Mouse (Mus musculus): Measurements from ENCODE around the gene Ckb. TPM values are rescaled to one million over a fixed set of nuclear protein-coding genes. Genes with fewer than 3 reads are reported as not detected.
"Not testable (repeated sequence)": the region's sequence is repeated elsewhere in the genome, so short reads cannot be mapped to it uniquely, and the experiment has no call there.

Ckb gene
- total RNA-seq, 2 experiments from 2014 or later, result 1,395 to 1,474 TPM

DNA sequence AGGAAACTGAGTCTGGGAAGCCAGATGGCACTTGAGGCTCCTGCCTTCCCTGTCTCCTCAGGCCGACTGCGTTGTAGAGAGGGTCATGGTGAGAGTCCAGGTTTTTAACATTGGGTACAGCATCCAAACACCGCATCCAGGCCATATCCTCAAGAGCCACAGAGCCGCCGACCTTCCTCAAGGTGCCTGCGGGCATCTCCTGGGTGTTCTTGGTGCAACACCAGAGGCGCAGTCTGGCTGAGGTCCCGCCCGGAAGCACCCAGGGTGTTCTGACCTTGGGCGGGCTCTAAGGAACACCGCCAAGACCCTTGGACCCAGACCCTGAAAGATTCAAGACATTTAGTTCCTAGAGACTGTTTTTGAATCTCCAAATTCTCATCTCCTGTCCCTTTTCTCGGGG is 443 bp upstream of the Ckb start:
- intact Hi-C loops (cut with DNase I), result no loop called here
- DNase-seq (ENCODE audit: low spot score in 2 of 2), result no peak

DNA sequence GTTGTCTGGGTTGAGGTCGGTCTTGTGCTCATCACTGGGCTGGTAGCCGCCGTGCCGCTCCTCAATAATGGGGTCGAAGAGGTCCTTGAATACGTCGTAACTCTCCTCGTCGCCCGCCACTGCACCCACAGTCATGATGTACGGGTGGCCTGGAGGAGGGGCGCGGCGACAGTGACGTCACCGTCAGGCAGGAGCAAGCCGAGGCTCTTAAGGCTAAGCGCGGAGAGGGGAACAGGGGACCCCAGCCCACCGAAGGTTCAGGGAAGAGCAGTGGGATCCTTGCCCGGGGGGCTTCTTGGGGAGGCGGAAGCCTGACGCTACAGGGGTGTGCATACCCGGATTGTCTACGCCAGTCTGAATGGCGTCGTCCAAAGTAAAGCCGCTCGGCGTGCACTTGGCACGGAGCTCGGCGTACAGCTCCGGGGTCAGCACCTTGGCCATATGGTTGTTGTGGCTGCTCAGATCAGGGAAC is 671 bp downstream of the Ckb start:
- intact Hi-C loops (cut with DNase I), result no loop called here

DNA sequence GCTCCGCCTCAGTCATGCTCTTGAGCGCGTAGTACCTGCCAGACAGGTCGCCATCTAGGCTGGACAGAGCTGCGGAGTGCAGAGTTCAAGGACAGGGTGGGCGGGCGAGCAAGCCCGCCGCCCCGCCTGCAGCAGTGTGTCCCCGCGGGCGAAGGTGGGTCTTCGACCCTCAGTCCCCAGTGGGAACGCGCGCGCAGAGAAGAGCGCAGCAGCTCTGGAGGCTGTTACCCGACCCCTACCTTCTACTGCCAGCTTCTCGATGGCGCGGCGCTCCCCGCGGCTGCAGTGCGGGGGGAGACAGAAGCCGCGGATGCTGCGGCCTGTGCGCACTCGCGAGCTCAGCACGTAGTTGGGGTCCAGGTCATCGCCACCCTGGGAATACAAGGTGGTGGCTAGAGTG is 1.2 kb downstream of the Ckb start:
- DNase-seq (ENCODE audit: low spot score in 2 of 2), result no peak
- intact Hi-C loops (cut with DNase I), result no loop called here

More for the DNA sequence above, 671 bp downstream of the Ckb start:
- peak in 1 of 2 experiments; percentile 79 for DNase-seq (ENCODE audit: low spot score in 2 of 2)

DNA sequence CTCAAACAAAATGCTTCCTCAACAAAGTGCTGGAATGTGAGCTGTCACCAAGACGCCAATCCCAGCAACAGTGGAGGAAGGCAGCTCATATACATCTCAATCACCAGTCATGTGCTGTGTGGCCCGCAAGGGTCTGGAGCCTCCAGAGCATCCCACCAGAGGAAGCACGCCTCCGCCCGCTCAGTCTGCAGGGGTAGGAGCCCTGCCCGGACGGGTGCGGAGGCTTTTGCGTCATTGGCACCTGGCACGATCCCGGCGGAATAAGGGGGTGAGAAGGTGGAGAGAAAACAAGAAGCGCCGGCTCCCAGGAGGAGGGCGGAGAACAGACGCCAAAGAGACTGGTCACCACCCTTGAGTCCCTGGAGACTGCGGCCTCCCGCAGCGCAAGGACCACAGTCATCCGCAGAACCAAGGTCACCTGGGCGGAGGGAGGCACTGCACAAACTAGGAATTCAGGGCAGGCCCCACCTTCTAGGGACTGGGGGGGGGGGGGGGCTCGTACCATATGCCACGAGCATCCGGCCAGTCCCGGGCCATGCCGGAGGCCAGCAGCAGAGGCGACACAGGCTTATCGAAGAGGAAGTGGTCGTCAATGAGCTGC is 1.7 kb downstream of the Ckb start:
- intact Hi-C loops (cut with DNase I), result no loop called here

DNA sequence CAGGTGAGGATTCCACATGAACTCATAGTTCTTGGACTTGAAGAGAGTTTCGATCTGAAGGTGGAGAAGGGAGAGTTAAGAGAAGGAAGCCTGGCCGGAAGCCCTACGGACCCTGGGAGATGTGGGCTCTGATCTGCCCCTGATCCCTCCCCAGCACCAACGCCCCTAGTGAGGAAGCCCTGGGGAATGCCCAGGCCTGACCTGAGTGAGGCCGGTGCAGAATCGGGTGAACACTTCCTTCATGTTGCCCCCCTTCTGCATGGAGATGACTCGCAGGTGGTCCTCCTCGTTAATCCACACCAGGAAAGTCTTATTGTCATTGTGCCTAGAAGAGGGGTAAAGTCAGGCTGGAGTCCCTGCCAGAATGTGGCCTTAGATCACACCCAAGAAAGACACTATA is 2.2 kb downstream of the Ckb start:
- intact Hi-C loops (cut with DNase I), result loop anchor here (5.0 kb wide), 2 partner anchors 42 to 62 kb away; partner anchors contain the start of genes Apopt1 and Bag5
- no peak for DNase-seq (ENCODE audit: low spot score in 2 of 2)

More for the DNA sequence above, 1.7 kb downstream of the Ckb start:
- DNase-seq (ENCODE audit: low spot score in 2 of 2), result peak in 1 of 2 experiments; percentile 61

DNA sequence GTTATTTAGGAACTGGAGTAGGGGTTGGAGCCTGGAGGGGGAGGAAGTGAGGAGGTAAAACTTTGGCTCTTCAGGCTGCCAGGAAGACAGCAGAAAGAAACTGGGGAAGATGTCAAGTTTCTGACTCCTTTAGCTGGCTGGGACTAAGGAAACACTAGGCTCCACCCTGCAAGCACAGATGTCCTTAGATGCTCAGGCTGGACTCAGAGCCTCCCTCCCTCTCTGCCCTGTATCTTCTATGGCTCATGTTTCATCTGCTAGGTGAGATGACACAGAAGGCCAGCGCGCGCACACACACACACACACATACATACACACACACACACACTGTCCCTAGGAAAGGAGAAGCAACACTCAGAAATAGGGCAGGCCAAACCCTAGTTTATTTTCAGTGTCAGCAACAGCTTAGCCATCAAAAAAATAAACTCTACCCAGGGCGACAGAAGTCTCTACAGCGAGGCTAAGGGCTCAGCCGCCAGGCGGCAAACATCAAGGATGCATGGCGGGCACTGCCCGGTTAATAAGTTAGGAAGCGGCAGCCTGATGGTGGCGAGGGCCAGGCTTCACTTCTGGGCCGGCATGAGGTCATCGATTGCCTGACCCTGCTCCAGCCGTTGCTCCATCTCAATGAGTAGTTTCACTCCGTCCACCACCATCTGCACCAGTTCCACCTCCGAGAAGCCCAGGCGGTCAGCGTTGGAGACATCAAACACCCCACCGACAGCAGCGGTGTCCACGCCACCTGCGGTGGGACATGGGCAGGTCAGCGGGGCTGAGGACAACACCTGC is 2.9 kb downstream of the Ckb start:
- intact Hi-C loops (cut with DNase I), result loop anchor here (1.0 to 5.0 kb wide), 3 partner anchors 27 to 63 kb away; partner anchors contain the start of genes Apopt1 and Bag5
- no peak for DNase-seq (ENCODE audit: low spot score in 2 of 2)

DNA sequence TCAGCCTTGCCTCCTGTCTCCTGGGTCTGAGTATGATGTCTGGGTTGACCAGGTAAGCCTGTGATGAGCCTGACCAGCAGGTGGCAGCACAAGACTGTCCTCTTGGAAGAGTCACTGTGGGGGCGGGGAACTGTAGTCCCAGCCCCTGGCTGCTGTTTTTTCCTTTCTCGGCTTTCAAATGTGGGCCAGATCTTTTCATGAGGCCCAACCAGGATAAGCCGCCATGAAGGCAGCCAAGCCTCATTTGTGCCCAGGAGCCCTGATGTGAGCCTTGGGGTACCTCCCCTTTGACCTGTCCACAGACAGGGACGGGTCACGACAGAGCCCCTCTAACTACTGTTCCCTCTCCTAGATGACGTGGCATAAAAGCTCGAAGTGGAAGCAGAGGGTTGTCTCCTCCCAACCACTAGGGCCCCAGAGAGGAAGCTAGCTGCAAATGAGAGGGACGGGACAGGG is 3.7 kb downstream of the Ckb start:
- DNase-seq (ENCODE audit: low spot score in 2 of 2), result peak; percentile 98
- intact Hi-C loops (cut with DNase I), result loop anchor here (1.0 to 5.0 kb wide), 3 partner anchors 28 to 64 kb away; partner anchors contain the start of genes Apopt1 and Bag5

DNA sequence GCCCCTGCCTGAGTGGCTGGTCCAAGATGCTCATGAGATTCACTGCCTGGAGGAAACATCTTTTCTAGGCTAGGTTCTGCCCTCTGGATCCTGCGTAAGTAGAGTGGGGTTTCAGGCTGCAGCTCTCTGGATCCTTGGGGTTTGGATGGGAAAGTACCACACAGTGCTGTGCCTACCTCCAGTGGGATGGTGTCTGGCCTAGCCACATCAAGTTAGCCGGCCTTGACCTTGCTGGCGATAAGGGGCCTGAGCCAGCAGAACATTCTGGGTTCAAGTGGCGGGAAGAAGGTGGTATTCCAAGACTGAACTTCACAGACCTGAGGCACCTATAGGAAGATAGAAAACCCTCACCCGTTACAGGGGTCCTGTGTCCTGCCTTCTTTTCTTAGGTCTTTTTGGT is 4.7 kb downstream of the Ckb start:
- no peak for DNase-seq (ENCODE audit: low spot score in 2 of 2)
- intact Hi-C loops (cut with DNase I), result loop anchor here (5.0 kb wide), 2 partner anchors 45 to 65 kb away; partner anchors contain the start of genes Apopt1 and Bag5

DNA sequence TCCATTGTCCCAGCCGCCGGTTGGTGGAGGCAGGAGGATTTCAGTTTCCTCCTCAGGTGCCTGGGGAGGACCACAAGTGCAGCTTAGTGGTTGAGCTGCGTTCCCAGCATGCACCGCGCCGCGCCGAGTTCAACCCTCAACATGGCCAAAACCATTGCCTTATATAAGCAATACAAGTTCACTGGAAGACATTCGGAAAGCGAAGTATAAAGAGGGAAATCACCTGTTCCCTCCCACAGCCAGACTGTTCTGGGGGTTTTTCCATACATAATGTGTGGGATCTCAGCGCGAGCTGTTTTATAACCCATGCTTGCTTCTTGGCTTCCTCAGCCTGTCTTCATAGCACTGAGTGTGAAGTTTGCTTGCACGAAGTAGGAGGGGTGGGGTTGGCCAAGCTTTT is 5.8 kb downstream of the Ckb start:
- intact Hi-C loops (cut with DNase I), result loop anchor here (5.0 kb wide), 2 partner anchors 46 to 66 kb away; partner anchors contain the start of genes Apopt1 and Bag5
- DNase-seq (ENCODE audit: low spot score in 2 of 2), result peak; percentile 63 to 84

DNA sequence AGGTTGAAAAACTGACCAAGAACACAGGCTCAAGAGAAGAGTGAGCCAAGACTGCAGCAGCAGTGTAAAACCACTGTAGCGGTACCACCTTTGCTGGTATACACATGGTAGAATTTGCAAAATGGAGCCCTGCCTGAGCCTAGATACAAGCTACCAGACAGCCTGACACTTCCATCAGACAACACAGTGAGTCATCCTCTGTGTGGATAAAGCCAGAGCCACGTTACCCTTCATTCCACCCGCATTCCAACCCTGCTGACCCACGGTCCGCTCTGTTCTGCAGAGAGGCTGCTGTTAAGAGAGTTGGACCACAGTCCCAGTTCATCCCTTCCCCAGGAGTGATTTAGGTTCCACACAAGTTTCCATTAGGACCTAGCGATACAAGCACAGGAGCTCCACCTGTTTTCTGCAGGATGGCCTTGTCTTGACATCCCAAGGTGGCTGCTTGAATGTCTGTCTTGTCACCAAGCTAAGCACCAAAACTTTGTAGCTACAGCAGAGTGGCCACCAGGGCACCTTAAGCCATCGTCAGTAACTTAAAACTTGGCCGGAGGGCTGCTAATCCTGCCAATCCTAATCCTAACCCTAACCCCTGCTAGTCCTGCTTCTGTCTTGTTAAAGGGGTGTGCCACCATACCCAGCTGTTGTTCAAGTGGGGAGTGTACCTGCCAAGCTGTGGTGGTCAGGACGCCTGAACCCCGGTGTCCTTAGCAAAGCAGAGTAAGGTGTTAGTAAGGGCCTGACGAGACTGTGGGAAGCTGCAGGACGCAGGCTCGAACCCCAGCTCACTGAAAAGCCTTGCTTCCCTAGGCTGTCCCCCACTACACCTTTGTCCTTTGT is 6.9 kb downstream of the Ckb start:
- DNase-seq (ENCODE audit: low spot score in 2 of 2), result no peak
- intact Hi-C loops (cut with DNase I), result loop anchor here (5.0 kb wide), 2 partner anchors 47 to 67 kb away; partner anchors contain the start of genes Apopt1 and Bag5

DNA sequence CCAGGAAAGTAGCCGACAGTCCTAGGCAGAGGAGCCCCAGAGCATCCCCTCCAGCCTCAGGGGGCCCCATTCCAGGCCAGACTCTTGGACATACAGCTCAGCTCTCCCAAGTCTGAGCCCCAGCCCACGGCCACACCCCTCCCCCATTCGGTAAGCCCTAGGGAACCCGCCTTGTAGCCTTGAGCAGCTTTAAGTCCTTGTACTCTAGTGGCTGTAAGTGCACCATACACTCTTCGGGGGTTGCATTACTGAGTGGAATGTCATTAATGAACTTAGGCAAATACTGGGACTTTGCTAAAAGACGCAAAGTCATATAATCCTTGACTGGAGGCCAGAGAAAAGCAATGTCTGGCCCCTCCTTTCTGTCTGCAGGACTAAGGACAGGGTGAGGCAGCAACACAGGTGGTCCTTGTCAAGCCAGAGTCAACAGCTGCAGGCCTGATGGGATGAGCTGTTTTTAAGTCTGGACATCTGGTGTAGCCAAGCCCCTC is 7.9 kb downstream of the Ckb start:
- no peak for DNase-seq (ENCODE audit: low spot score in 2 of 2)
- intact Hi-C loops (cut with DNase I), result no loop called here

DNA sequence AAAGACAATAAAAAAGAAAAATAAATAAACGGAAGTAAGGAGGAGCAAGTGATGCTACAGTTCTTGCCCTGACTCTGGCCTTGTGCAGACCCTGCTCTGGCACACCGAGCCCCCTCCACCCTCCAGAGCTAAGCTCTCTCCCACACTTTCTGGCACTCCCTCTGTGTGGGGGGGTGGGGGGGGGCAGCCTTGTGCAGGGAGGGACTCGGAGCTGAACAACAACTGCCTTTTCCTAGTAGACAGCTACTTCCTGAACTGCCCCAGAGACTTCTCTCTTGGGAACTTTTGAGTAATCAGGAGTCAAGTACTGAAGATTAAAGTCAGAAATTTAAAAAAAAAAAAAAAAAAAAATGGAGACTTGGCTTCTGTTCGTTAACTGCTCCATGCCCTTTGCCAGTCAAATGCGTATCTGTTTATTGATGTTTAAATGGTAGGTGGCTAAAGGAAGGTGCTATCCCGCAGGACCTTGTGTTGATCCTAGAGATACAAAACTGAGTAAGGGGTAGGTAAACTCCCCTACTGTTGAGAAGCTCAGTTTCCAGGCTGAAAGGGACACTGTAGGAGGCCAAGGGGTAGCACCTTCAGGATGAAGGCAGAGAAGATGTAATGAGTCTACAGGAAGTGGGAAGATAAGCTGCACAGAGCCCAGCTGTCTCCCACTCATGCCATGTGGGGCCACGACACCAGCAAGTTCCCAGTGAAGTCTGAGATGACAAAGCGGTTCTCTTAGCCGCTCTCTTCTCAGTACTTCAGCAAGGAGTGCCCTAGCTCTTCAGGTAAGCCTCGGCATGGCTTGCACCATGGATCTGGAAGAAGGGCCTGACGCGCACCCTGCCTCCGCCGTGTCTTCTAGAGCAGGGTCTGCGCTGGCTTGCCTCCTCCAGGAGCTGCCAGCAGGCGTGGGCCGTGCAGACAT is 8.7 kb downstream of the Ckb start:
- intact Hi-C loops (cut with DNase I), result no loop called here

DNA sequence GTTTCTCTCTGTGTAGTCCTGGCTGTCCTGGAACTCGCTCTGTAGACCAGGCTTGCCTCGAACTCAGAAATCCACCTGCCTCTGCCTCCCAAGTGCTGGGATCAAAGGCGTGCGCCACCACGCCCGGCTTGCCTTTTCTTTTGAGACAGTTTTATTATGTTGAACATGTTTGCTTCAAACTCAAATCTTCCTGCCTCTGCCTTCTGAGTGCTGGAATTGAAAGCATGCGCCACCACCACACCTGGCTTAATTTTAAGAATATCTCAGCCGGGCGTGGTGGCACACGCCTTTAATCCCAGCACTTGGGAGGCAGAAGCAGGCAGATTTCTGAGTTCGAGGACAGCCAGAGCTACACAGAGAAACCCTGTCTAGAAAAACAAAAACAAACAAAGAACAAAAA is 10.6 kb downstream of the Ckb start:
- DNase-seq (ENCODE audit: low spot score in 2 of 2); intact Hi-C loops (cut with DNase I): not testable (repeated sequence)

More for the DNA sequence above, 8.7 kb downstream of the Ckb start:
- DNase-seq (ENCODE audit: low spot score in 2 of 2), result no peak

DNA sequence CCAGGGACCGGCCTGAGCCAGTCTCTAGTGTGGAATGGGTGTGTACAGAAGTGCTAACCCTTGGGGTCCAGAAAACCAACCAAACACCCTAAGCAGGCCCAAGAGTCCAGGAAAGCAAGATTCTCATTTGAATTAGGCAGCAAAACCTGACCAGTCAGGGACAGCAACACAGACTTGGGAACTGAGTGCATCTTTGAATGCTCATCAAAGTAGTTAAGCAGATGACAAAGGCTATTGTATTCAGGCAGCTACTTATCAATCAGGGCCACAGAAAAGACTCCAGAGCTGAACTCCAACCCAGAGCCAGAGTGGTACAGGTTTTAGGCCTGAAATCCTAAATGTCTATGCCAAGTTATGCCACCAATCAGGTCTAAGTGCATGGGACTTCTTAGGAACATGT is 11.5 kb downstream of the Ckb start:
- intact Hi-C loops (cut with DNase I), result no loop called here
- DNase-seq (ENCODE audit: low spot score in 2 of 2), result no peak

DNA sequence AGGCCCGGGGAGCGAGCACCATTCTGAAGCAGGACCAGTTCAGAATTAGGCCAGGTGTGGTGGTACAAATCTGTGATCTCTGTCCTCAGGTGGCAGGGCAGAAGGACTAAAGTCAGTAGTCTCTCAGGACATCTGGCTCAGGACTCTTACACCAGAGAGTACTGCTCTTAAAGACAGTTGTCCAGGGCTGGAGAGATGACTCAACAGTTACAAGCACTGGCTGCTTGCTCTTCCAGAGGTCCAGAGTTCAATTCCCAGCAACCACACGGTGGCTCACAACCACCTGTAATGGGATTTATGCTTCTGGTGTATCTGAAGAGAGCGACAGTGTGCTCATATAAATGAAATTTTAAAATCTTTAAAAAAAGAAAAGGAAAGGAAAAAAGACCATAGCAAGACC is 12.8 kb downstream of the Ckb start:
- intact Hi-C loops (cut with DNase I), result no loop called here
- DNase-seq (ENCODE audit: low spot score in 2 of 2), result no peak

DNA sequence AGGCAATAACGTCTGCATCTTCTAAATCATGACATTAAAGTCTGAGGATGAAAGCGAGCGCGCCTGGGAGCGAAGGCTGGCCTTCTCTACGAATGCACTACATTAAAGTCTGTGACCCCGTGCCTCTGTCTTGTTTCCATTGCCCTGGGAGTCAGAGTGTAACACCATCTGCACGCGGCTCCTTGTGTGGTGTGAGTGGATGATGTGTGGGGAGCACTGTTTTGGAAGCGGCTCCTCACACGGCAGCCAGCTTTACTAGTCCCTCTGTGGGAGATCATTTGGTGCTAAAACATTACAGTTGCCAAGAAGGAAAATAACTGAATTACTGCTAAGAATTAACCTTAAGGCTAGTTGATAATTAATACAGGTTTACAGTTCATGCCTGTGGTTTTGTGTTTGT is 16.4 kb downstream of the Ckb start:
- intact Hi-C loops (cut with DNase I), result no loop called here
- DNase-seq (ENCODE audit: low spot score in 2 of 2), result no peak

DNA sequence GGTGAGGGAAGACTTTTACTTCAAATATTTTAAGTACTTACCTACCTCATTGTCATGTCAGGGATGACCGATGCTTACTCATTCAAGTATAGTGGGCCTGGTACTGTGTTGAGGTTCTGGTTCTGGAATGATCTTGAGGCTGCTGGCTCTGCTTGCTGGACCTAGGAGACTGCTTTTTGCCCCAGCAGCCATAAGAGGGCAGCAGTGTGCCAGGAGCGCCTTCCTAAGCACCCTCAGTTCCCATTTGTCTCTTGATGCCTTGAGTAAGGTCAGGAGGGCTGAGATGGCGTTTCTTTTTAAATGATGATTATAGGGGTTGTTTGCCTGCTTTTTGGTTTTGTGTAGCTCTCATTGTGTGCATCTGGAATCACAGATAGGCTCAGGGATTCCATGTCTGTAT is 18.7 kb downstream of the Ckb start:
- peak; percentile 79 to 84 for DNase-seq (ENCODE audit: low spot score in 2 of 2)
- intact Hi-C loops (cut with DNase I), result loop anchor here (2.0 kb wide), 1 partner anchor 43 kb away; no protein-coding TSS in a partner anchor

DNA sequence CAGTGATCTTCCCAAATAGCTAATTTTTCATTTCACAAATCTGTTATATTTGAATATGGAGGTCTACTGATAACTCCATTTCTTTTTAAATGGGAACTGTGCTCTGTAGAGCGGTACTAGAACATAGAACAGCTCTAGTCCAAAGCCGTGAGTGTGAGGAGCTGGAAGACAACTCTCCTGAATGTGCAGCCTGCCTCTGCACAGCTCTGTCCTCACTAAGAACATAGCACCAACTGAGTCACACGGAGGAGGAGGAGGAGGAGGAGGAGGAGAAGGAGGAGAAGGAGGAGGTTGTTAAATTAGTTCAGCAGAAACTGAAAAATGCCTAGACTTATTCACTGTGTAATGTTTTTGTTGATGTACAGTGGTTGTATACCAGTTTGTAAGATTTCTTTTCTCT is 19.2 kb downstream of the Ckb start:
- no peak for DNase-seq (ENCODE audit: low spot score in 2 of 2)
- intact Hi-C loops (cut with DNase I), result loop anchor here (2.0 kb wide), 1 partner anchor 44 kb away; no protein-coding TSS in a partner anchor

All from left cerebral cortex, postnatal 14 days (tissue).